Mouse (Mus musculus): Measurements from ENCODE around the gene Cdk5rap3. TPM values are rescaled to one million over a fixed set of nuclear protein-coding genes. Genes with fewer than 3 reads are reported as not detected.

Gene Cdk5rap3
- total RNA-seq (2023), result 40.0 TPM

GRCm38 (mm10) chr11:96916044-96916884 is at the start of gene Cdk5rap3:
Cdk5rap3 (minus strand) TSS chr11:96916496.

GRCm38 (mm10) chr11:96943746-96944304 is 27.5 kb upstream of the Cdk5rap3 start, which contains the start of gene Pnpo:
Pnpo (minus strand) TSS chr11:96943986.

GRCm38 (mm10) chr11:96928088-96928487 is 11.8 kb upstream of the Cdk5rap3 start, which contains the start of gene Prr15l:
Prr15l (plus strand) TSS chr11:96928104.

Other genes starting within 250 kb of the Cdk5rap3 start
- gene Snx11, start 138.9 kb downstream of the Cdk5rap3 start, total RNA-seq (2023), result 39.3 TPM
- 44.4 TPM for gene Cbx1, start 127.4 kb downstream of the Cdk5rap3 start, total RNA-seq (2023)
- 58.0 TPM for gene Nfe2l1, start 86.5 kb downstream of the Cdk5rap3 start, total RNA-seq (2023)
- 1.0 TPM for gene Copz2, start 66.6 kb downstream of the Cdk5rap3 start, total RNA-seq (2023)
- not detected for gene Prr15l, start 11.6 kb upstream of the Cdk5rap3 start, total RNA-seq (2023)
- gene Pnpo, start 27.5 kb upstream of the Cdk5rap3 start, total RNA-seq (2023), result 24.1 TPM
- gene Sp2, start 66.5 kb upstream of the Cdk5rap3 start, total RNA-seq (2023), result 59.5 TPM
- gene Sp6, start 96.9 kb upstream of the Cdk5rap3 start, total RNA-seq (2023), result 0.73 TPM
- gene Scrn2, start 113.4 kb upstream of the Cdk5rap3 start, total RNA-seq (2023), result 5.8 TPM
- not detected for gene Lrrc46, start 124.9 kb upstream of the Cdk5rap3 start, total RNA-seq (2023)
- gene Mrpl10, start 125.1 kb upstream of the Cdk5rap3 start, total RNA-seq (2023), result 44.2 TPM
- 34.8 TPM for gene Osbpl7, start 134.1 kb upstream of the Cdk5rap3 start, total RNA-seq (2023)
- 2.4 TPM for gene Tbx21, start 198.8 kb upstream of the Cdk5rap3 start, total RNA-seq (2023)
- gene Tbkbp1, start 235.0 kb upstream of the Cdk5rap3 start, total RNA-seq (2023), result 0.89 TPM